Mouse (Mus musculus): ENCODE results near the gene Myo15. TPM values are rescaled to one million over a fixed set of nuclear protein-coding genes. Genes with fewer than 3 reads are reported as not detected.

Myo15 gene
- polyA plus RNA-seq, 1 experiment from 2014 or later, result 0.09 TPM

DNA sequence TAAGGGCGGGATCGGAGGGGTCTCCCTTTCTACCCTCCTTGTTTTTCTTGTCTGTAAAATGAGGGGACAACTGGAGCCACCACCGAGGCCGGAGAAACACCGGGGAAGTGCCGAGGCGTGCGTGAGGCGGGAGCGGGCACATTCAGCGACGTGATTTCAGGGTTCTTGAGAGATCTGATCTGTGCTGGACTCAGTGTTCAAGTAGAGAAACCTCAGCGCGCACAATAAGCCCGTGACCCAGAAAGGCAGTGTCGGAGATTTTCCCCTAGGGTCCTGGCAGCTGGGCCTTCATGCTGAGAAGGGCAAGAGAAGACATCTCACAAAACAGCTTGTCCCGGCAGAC lies 14.4 kb upstream of the Myo15 start:
- Histone ChIP-seq H3K9me3 (ENCODE audit: low read length) (no peaks in the 10 kb centered on the region), H3K9ac (replicated peaks) (peak overlapping the region; percentile 83), H3K27ac (ENCODE audit: low read depth) (peak overlapping the region; percentile 62), H3K27me3 (ENCODE audit: insufficient read depth, low read length) (no peaks in the 10 kb centered on the region), H3K4me2 (ENCODE audit: low read depth, low read length) (peak overlapping the region; percentile 86), H3K4me3 (ENCODE audit: low read depth, low read length) (peak overlapping the region; percentile 73), H3K4me1 (ENCODE audit: insufficient read depth) (peaks cover 12% of the 10 kb centered on the region), H3K36me3 (replicated peaks; ENCODE audit: insufficient read depth, low read length) (peaks cover 26% of the 10 kb centered on the region)
- ATAC-seq (peak; percentile 38), DNase-seq (peak; percentile 31)
- TF ChIP-seq CTCF (IDR thresholded peaks at IDR 0.05; ENCODE audit: low read depth) (no peak), EP300 (IDR thresholded peaks at IDR 0.05; ENCODE audit: low read depth) (no peak)
- WGBS (ENCODE audit: insufficient replicate concordance), result 2% methylated on average over 17 of the region's 17 CpGs

DNA sequence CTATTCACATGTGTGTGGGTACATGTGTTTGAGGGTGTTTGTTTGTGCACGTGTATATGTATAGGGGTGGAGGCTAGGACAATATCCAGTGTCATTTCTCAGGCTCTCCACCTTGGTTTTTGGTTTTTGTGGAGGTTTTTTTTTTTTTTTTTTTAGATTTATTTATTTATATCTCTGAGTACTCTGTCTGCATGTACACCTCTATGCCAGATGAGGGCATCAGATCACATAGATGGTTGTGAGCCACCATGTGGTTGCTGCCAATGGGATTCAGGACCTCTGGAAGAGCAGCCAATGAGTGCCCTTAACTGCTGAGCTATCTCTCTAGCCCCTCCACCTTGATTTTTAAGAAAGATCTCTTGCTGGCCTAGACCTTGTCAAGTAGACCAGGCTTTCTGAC lies 11.2 kb upstream of the Myo15 start:
- Histone ChIP-seq H3K4me1 (ENCODE audit: insufficient read depth) (peaks cover 12% of the 10 kb centered on the region), H3K4me2 (ENCODE audit: low read depth, low read length) (no peak overlapping the region), H3K9me3 (ENCODE audit: low read length) (no peaks in the 10 kb centered on the region), H3K27ac (ENCODE audit: low read depth) (no peak overlapping the region), H3K4me3 (ENCODE audit: low read depth, low read length) (no peak overlapping the region), H3K9ac (replicated peaks) (no peak overlapping the region), H3K36me3 (replicated peaks; ENCODE audit: insufficient read depth, low read length) (peaks cover 57% of the 10 kb centered on the region), H3K27me3 (ENCODE audit: insufficient read depth, low read length) (no peaks in the 10 kb centered on the region)
- DNase-seq (no peak), ATAC-seq (no peak)
- WGBS (ENCODE audit: insufficient replicate concordance), result 91% methylated on average over 1 of the region's 1 CpGs
- TF ChIP-seq CTCF (IDR thresholded peaks at IDR 0.05; ENCODE audit: low read depth) (no peak), EP300 (IDR thresholded peaks at IDR 0.05; ENCODE audit: low read depth) (no peak)

DNA sequence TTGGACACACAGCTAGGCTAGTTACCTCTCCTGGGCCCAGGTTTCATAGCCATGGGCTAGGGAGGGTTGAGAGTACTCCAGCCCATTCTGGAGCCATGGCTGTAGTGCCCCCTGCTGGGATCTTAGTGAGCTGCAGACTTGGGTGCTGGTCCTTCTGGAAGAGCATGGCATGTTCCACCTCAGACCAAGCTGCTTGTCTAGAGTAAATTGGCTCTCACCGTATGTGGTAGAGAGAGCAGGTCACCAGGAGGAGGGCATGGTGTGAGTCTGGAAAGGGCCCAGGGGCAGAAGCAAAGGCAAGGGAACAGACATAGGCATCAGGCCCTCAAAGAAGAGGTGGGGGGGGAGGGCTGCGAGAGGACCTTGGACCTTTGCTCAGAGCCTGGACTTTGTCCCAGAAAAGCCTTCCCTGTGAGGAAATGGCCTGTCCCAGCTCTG lies 3.2 kb upstream of the Myo15 start:
- peak; percentile 72 for TF ChIP-seq CTCF (IDR thresholded peaks at IDR 0.05; ENCODE audit: low read depth)
- no peak for TF ChIP-seq EP300 (IDR thresholded peaks at IDR 0.05; ENCODE audit: low read depth)
- no peak; the same call in 1 of the 2 replicates for ATAC-seq
- Histone ChIP-seq H3K4me1 (ENCODE audit: insufficient read depth) (no peaks in the 10 kb centered on the region), H3K9me3 (ENCODE audit: low read length) (no peaks in the 10 kb centered on the region), H3K27me3 (ENCODE audit: insufficient read depth, low read length) (no peaks in the 10 kb centered on the region), H3K4me2 (ENCODE audit: low read depth, low read length) (no peak overlapping the region), H3K4me3 (ENCODE audit: low read depth, low read length) (no peak overlapping the region), H3K27ac (ENCODE audit: low read depth) (no peak overlapping the region), H3K9ac (replicated peaks) (no peak overlapping the region), H3K36me3 (replicated peaks; ENCODE audit: insufficient read depth, low read length) (peaks cover 56% of the 10 kb centered on the region)
- 76% methylated on average over 2 of the region's 2 CpGs for WGBS (ENCODE audit: insufficient replicate concordance)
- peak; percentile 58 for DNase-seq

DNA sequence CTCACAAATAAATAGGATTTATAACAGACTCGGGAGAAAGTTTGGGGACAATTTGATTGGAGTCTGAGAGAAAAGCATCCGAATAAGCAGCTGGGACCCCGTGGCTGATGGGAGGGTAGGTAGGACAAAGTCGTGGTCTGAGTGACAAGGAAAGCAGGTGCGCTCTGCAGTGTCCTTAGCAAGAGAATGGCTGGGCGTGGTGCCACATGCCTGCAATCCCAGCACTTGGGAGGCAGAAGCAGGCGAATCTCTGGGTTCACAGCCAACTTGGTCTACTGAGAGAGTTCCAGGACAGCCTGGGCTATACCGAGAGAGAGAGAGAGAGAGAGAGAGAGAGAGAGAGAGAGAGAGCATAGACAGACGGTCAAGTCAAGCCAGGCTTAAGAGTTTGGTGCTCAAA lies 1.6 kb downstream of the Myo15 start:
- Histone ChIP-seq H3K27me3 (ENCODE audit: insufficient read depth, low read length) (no peaks in the 10 kb centered on the region), H3K27ac (ENCODE audit: low read depth) (no peak overlapping the region), H3K36me3 (replicated peaks; ENCODE audit: insufficient read depth, low read length) (peaks cover 25% of the 10 kb centered on the region), H3K9me3 (ENCODE audit: low read length) (no peaks in the 10 kb centered on the region), H3K4me3 (ENCODE audit: low read depth, low read length) (no peak overlapping the region), H3K4me1 (ENCODE audit: insufficient read depth) (no peaks in the 10 kb centered on the region), H3K4me2 (ENCODE audit: low read depth, low read length) (no peak overlapping the region), H3K9ac (replicated peaks) (no peak overlapping the region)
- 77% methylated on average over 9 of the region's 9 CpGs for whole genome bisulfite sequencing (ENCODE audit: insufficient replicate concordance)
- no peak for DNase-seq
- TF ChIP-seq EP300 (IDR thresholded peaks at IDR 0.05; ENCODE audit: low read depth) (no peak), CTCF (IDR thresholded peaks at IDR 0.05; ENCODE audit: low read depth) (no peak)
- no peak for ATAC-seq

DNA sequence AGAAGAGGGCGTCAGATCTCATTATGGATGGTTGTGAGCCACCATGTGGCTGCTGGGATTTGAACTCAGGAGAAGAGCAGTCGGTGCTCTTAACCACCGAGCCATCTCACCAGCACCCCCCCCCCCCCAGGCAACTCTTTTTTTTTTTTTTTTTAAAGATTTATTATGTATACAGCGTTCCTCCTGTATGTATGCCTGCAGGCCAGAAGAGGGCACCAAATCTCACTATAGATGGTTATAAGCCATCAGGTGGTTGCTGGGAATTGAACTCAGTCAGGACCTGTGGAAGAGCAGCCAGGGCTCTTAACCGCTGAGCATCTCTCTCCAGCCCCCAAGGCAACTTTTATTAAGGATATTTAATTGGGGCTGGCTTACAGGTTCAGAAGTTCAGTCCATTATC lies 5.4 kb downstream of the Myo15 start:
- Histone ChIP-seq H3K9ac (replicated peaks) (no peak overlapping the region), H3K4me3 (ENCODE audit: low read depth, low read length) (no peak overlapping the region), H3K9me3 (ENCODE audit: low read length) (no peaks in the 10 kb centered on the region), H3K27ac (ENCODE audit: low read depth) (no peak overlapping the region), H3K4me2 (ENCODE audit: low read depth, low read length) (no peak overlapping the region), H3K27me3 (ENCODE audit: insufficient read depth, low read length) (no peaks in the 10 kb centered on the region), H3K4me1 (ENCODE audit: insufficient read depth) (no peaks in the 10 kb centered on the region), H3K36me3 (replicated peaks; ENCODE audit: insufficient read depth, low read length) (0 out of 2 replicates have a peak, but pooled peaks cover 3% of the 10 kb centered on the region)
- ATAC-seq (no peak), DNase-seq (no peak)
- WGBS (ENCODE audit: insufficient replicate concordance), result 78% methylated on average over 5 of the region's 5 CpGs
- TF ChIP-seq EP300 (IDR thresholded peaks at IDR 0.05; ENCODE audit: low read depth), result no peak
- no peak for TF ChIP-seq CTCF (IDR thresholded peaks at IDR 0.05; ENCODE audit: low read depth)

DNA sequence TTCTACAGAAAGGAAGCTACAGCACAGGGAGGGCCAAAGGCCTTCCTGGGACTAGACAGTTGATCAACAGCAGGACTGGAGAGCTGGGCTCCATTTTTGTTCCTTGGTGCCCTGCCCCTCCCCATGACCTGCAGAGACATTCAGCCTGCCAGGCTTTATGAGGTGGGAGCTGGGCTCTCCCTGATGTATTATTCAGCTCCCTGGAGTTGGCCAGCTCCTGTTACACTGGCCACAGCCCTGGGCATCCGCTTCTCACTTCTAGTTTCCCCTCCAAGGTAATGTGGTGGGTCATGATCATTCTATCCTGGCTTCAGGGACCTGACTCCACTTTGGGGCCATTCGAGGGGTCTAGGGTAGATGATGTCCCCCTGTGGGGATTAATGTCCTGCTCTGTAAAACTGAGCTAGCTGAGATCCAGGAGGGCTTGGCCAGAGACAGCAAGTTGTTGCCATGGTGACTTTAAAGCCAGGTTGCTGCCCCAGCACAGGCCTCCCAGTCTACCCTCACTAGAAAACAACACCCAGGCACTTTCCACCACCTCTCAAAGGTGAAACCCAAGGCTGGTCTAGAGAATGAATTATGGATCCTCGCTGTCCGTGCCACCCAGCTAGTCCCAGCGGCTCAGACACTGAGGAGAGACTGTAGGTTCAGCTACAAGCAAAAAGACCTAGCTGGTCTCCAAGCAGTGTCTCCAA lies 6.7 kb downstream of the Myo15 start:
- no peak for TF ChIP-seq EP300 (IDR thresholded peaks at IDR 0.05; ENCODE audit: low read depth)
- no peak for TF ChIP-seq CTCF (IDR thresholded peaks at IDR 0.05; ENCODE audit: low read depth)
- ATAC-seq (no peak), DNase-seq (no peak)
- no peak overlapping the region for H3K4me3 ChIP-seq (ENCODE audit: low read depth, low read length)
- H3K9ac ChIP-seq (replicated peaks), result no peak overlapping the region
- no peak overlapping the region for H3K4me2 ChIP-seq (ENCODE audit: low read depth, low read length)
- no peaks in the 10 kb centered on the region for H3K9me3 ChIP-seq (ENCODE audit: low read length)
- H3K4me1 ChIP-seq (ENCODE audit: insufficient read depth), result no peaks in the 10 kb centered on the region
- no peak overlapping the region for H3K27ac ChIP-seq (ENCODE audit: low read depth)
- H3K27me3 ChIP-seq (ENCODE audit: insufficient read depth, low read length), result no peaks in the 10 kb centered on the region
- no peaks in the 10 kb centered on the region for H3K36me3 ChIP-seq (replicated peaks; ENCODE audit: insufficient read depth, low read length)
- WGBS (ENCODE audit: insufficient replicate concordance), result 79% methylated on average over 5 of the region's 5 CpGs
